Mouse (Mus musculus) E14TG2a.4 (cell line): ENCODE measurements around the gene Pde4d.

ENCODE experiments used
- H3K27me3 ChIP-seq: 2 replicates; pipeline ENCODE4 v1.6.1; 2014; ENCODE audit warnings: low read length, control low read depth; ENCODE audit not compliant: insufficient read depth
- H3K36me3 ChIP-seq: 2 replicates; pipeline ENCODE4 v1.6.1; 2014; ENCODE audit warnings: low read length, control low read depth; ENCODE audit not compliant: insufficient read depth
- H3K4me1 ChIP-seq: replicated peaks from 2 replicates; pipeline ENCODE4 v1.6.1; 2014; ENCODE audit warnings: low read depth, low read length, control low read depth
- H3K4me3 ChIP-seq: replicated peaks from 2 replicates; pipeline ENCODE4 v1.5.1; 2014; ENCODE audit warnings: mild to moderate bottlenecking, low read length
- H3K9me3 ChIP-seq: 2 replicates; pipeline ENCODE4 v1.6.1; 2014; ENCODE audit warnings: low read length, control low read depth
- CTCF ChIP-seq: conservative IDR thresholded peaks from 2 replicates; pipeline ENCODE4 v1.5.1; 2014; ENCODE audit warnings: low read length
- NANOG ChIP-seq: IDR thresholded peaks from 2 replicates; pipeline ENCODE4 v1.6.1; 2014; ENCODE audit warnings: borderline replicate concordance, low read length, mixed read lengths
- POU5F1 ChIP-seq: IDR thresholded peaks from 2 replicates; pipeline ENCODE4 v1.6.1; 2014; ENCODE audit warnings: low read length, borderline replicate concordance

Gene Pde4d

DNA sequence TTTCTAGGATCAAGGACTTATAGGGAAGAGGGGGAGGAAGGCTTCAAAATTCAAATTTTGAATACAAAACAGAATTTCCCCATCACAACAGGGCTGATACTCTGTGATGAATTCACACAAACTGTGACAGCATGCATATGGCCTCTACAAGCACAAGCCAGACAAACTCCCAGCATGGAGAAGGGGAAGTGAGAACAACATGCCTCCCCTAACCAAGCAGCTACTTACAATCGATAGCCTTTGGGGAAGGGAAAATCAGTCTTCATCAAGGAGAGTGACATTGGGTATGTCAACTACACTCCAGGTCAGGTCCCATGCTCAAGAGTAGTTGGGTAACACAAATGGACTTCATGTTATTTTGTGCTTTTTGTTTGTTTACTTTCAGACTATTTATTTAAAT, 83.1 kb downstream of the Pde4d start:
- no peaks in the 10 kb centered on the region for H3K4me1 ChIP-seq
- H3K9me3 ChIP-seq, result no peaks in the 10 kb centered on the region
- H3K27me3 ChIP-seq, result no peaks in the 10 kb centered on the region
- no peak overlapping the region for H3K4me3 ChIP-seq
- TF ChIP-seq CTCF (no peak), POU5F1 (no peak), NANOG (no peak)
- H3K36me3 ChIP-seq, result no peaks in the 10 kb centered on the region

DNA sequence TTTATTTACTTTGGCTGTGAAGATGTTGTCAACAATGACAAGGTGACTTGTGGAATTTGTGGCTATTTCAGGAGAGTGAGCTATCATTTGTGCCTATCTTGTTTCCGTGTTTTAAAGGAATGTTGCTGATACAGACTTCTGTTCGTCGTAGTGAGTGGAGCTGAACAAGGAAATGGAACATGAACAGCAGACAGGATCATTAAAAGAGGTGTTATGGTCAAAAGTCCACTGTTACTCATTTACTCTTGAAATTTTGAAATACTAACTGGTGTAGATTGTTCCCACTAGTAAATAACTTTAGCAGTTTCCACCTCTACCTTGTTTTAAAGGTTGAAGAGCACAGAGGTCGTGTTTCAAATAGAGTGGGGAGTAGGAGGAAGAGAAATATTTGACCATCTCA, 86.7 kb downstream of the Pde4d start:
- H3K4me3 ChIP-seq, result no peak overlapping the region
- no peaks in the 10 kb centered on the region for H3K9me3 ChIP-seq
- H3K36me3 ChIP-seq, result no peaks in the 10 kb centered on the region
- no peaks in the 10 kb centered on the region for H3K4me1 ChIP-seq
- no peak for TF ChIP-seq POU5F1
- no peak for TF ChIP-seq CTCF
- no peak for TF ChIP-seq NANOG
- H3K27me3 ChIP-seq, result no peaks in the 10 kb centered on the region

DNA sequence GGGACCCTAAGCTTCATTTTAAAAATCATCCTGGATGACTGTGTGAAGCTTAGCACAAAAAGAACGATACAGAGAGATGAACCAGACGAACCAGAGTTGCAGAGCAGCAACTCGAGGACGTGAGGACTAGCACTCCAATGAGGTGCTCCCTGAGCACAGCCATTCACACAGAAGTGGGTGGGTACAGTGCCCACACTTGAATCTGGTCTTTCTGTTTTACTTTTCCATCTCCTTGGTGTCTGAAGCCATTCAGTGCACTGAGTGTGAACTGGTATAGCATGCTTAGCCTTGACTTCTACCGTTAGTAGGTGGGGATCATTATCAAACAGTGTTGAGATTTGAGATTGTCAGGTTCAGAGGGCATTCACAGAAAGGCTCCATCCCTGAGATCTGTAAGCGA, 87.2 kb downstream of the Pde4d start:
- H3K4me1 ChIP-seq, result no peaks in the 10 kb centered on the region
- no peaks in the 10 kb centered on the region for H3K27me3 ChIP-seq
- H3K4me3 ChIP-seq, result no peak overlapping the region
- no peaks in the 10 kb centered on the region for H3K36me3 ChIP-seq
- no peaks in the 10 kb centered on the region for H3K9me3 ChIP-seq
- TF ChIP-seq NANOG, result no peak
- no peak for TF ChIP-seq CTCF
- TF ChIP-seq POU5F1, result no peak

DNA sequence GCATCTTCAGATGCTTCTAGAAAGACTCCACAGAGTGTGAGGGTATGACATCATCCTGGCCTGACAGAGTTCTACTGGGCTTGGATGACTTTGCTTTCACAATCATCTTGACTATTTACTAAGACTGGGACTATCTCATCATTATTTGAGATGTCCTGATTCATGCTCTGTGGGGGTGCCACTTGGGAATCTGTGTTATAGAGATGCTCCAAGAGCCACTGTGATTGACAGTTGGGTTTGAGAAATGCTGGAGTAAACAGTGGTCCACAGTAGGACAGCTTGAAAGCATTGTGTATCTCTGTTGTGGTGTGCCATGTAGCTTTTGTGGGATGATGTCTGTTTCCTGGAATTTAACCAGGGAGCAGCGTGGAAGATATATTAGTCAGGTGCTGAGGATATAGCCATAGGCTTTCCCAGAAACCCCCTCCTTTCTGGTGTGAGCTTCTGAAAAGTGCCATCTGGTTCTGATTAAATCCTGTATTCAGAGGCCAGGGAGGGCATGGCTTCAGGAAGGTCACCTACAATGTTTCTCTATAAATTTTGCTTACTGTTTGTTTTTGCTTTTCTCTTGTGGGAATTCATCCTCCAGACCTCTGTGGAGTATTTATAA, 89.1 kb downstream of the Pde4d start:
- TF ChIP-seq POU5F1 (no peak), CTCF (no peak)
- no peaks in the 10 kb centered on the region for H3K36me3 ChIP-seq

DNA sequence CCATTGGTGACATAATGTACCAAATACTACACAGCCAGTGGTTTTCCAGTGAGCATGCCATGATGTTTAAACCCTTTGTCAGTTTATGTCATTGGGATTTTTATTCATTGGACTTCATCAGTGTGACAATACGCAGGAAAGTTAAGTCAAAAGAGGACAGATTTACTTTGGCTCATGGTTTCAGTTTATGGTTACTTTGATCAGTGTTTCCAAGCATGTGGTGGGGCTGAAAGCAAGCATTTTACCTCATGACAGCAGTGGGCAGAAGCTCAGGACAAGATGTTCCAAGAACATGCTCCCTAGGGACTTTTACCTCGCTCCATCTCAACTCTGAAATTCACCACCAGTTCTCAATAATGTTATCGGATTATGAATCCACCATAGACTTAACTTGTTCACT, 91.7 kb downstream of the Pde4d start:
- TF ChIP-seq NANOG, result no peak
- TF ChIP-seq POU5F1, result no peak
- TF ChIP-seq CTCF, result no peak

More for the DNA sequence above, 89.1 kb downstream of the Pde4d start:
- Histone ChIP-seq H3K9me3 (no peaks in the 10 kb centered on the region), H3K4me3 (no peak overlapping the region), H3K27me3 (no peaks in the 10 kb centered on the region), H3K4me1 (no peaks in the 10 kb centered on the region)

DNA sequence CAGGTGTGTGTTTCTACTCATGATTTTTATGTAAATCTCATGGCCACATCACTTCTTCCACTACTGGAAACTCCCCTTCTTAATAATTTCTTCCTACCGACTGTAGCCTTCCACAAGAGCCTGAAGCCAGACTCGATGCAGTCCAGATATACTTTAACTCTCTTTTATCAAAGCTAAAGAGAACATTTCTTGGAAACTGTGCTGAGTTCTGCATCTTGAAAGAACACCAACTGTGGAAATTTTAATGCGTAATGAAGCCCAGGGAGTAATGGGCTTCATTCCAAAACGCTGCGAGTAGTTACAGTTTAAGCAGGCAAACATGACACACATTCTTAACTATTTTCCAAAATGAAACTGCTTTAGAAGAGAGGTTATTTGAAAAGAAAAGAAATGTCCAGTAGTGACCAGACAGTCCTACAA, 92.6 kb downstream of the Pde4d start:
- H3K4me3 ChIP-seq, result no peak overlapping the region
- H3K4me1 ChIP-seq, result no peaks in the 10 kb centered on the region
- H3K36me3 ChIP-seq, result no peaks in the 10 kb centered on the region
- TF ChIP-seq CTCF (no peak), POU5F1 (no peak), NANOG (no peak)
- no peaks in the 10 kb centered on the region for H3K27me3 ChIP-seq
- no peaks in the 10 kb centered on the region for H3K9me3 ChIP-seq

More for the DNA sequence above, 91.7 kb downstream of the Pde4d start:
- H3K4me3 ChIP-seq, result no peak overlapping the region
- no peaks in the 10 kb centered on the region for H3K27me3 ChIP-seq
- no peaks in the 10 kb centered on the region for H3K36me3 ChIP-seq
- H3K4me1 ChIP-seq, result no peaks in the 10 kb centered on the region
- no peaks in the 10 kb centered on the region for H3K9me3 ChIP-seq

DNA sequence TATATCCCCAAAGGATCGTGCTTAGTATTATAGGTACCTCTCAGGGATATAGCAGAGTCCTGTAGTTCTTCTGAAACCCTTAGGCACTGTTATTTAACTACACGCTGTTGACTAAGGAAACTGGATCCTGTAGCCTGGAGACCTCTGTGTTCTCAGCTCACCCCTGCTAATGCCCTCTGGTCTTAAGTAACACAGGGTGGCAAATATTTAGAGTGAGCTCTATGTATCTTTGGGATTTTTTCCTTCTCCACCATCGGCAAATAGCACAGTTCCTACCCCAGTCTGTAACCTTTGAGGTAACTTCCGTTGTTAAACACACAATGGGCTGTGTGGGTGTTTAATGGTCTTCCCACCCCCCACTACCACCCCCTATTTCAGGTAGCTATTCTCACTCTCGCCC, 102.5 kb downstream of the Pde4d start:
- H3K4me1 ChIP-seq, result no peaks in the 10 kb centered on the region
- peaks cover 8% of the 10 kb centered on the region; the same call in 1 of the 2 replicates for H3K9me3 ChIP-seq
- TF ChIP-seq NANOG, result no peak
- no peak for TF ChIP-seq POU5F1
- TF ChIP-seq CTCF, result no peak
- H3K27me3 ChIP-seq, result no peaks in the 10 kb centered on the region
- H3K4me3 ChIP-seq, result no peak overlapping the region
- no peaks in the 10 kb centered on the region for H3K36me3 ChIP-seq

DNA sequence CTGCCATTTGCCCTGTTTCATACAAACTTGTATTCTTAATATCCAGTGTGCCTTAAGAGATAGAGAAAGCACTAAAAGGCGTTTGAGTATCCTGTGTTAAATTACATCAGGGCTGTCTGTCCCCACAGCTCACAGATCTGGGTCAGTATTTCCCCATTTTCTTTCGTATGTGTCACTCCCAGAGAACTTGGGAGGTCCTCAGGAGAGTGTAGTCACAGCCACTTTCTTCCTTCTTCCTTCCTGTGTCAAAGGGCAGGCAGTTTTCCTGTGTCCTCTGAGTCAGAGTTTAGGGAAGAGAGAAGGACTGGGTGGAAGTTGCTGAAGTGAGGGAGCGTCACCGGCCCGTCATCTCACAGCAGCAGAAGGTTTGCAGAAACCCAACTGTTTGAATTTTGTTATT, 103.2 kb downstream of the Pde4d start:
- H3K4me3 ChIP-seq, result no peak overlapping the region
- TF ChIP-seq CTCF, result no peak
- TF ChIP-seq POU5F1, result no peak
- no peak for TF ChIP-seq NANOG
- H3K27me3 ChIP-seq, result no peaks in the 10 kb centered on the region
- H3K4me1 ChIP-seq, result no peaks in the 10 kb centered on the region
- no peaks in the 10 kb centered on the region for H3K36me3 ChIP-seq
- H3K9me3 ChIP-seq, result peaks cover 13% of the 10 kb centered on the region

DNA sequence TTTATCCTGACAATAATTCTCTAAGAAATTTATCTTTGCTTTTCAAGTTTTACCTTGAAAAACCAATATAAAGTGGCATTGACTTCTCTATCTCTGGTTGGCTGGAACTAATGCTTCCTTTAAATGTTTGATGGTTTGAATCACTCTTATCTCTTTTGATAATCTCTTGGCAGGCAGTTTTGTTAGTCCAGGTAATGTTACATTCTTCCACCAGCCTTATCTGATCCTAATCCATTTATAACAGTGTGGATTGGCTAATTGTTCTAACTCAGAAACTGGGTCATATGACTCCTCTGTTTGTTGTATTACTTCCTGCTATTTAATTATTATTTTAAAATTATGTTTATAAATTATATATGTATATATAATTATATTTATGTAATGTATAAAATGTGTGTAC, 105.2 kb downstream of the Pde4d start:
- TF ChIP-seq POU5F1, result no peak
- Histone ChIP-seq H3K36me3 (no peaks in the 10 kb centered on the region), H3K4me1 (no peaks in the 10 kb centered on the region), H3K27me3 (no peaks in the 10 kb centered on the region), H3K9me3 (peaks cover 31% of the 10 kb centered on the region), H3K4me3 (no peak overlapping the region)
